Mouse (Mus musculus) limb, embryonic 11.5 days (tissue): Measurements from ENCODE around the gene Usp12. TPM values are rescaled to one million over a fixed set of nuclear protein-coding genes. Genes with fewer than 3 reads are reported as not detected.

ENCODE experiments used
- ATAC-seq: fragments of 200-750 bp; cut with Nextera tagmentation; 2 replicates; pipeline ENCODE4 v1.8.0; 2017; ENCODE audit warnings: low read depth; ENCODE audit not compliant: insufficient number of reproducible peaks, low FRiP score, low TSS enrichment
- DNase-seq: peaks from one replicate; pipeline ENCODE4 v3.0.0-alpha.2; 2015; ENCODE audit warnings: low spot score
- H3K27ac ChIP-seq: fragments of 300-500 bp; sonication (generic); replicated peaks from 2 replicates; pipeline ENCODE4 v1.5.1; 2014; ENCODE audit warnings: low read depth, mild to moderate bottlenecking, low read length
- H3K27me3 ChIP-seq: fragments of 300-500 bp; sonication (generic); 2 replicates; pipeline ENCODE4 v1.6.1; 2014; ENCODE audit warnings: mild to moderate bottlenecking, low read length, mixed read lengths; ENCODE audit not compliant: control insufficient read depth, insufficient read depth
- H3K36me3 ChIP-seq: fragments of 300-500 bp; sonication (generic); 2 replicates; pipeline ENCODE4 v1.6.1; 2014; ENCODE audit warnings: mild to moderate bottlenecking, low read length, moderate library complexity, mixed read lengths; ENCODE audit not compliant: control insufficient read depth, insufficient read depth
- H3K4me1 ChIP-seq: fragments of 300-500 bp; sonication (generic); 2 replicates; pipeline ENCODE4 v1.6.1; 2014; ENCODE audit warnings: low read length, mixed read lengths; ENCODE audit not compliant: control insufficient read depth, insufficient read depth
- H3K4me2 ChIP-seq: fragments of 300-500 bp; sonication (generic); 2 replicates; pipeline ENCODE4 v1.6.1; 2014; ENCODE audit warnings: low read depth, mild to moderate bottlenecking, moderate library complexity; ENCODE audit not compliant: severe bottlenecking
- H3K4me3 ChIP-seq: fragments of 300-500 bp; sonication (generic); 2 replicates; pipeline ENCODE4 v1.5.1; 2014; ENCODE audit warnings: low read depth, low read length
- H3K9ac ChIP-seq: fragments of 300-500 bp; sonication (generic); 2 replicates; pipeline ENCODE4 v1.6.1; 2014; ENCODE audit warnings: mild to moderate bottlenecking, low read length
- H3K9me3 ChIP-seq: fragments of 300-500 bp; sonication (generic); 2 replicates; pipeline ENCODE4 v1.6.1; 2016; ENCODE audit warnings: low read length; ENCODE audit not compliant: control insufficient read depth
- WGBS: fragments of 180-500 bp; shearing (Covaris S2); extraction: QIAGEN DNeasy Blood & Tissue Kit; methylation state at CpG from one replicate; pipeline ENCODE4 v1.1.7; 2014; 5-methylcytosine and 5-hydroxymethylcytosine counted together
- polyA plus RNA-seq: library from polyadenylated mRNA; unstranded; fragments of >200 nt; fragmentation: Nextera tagmentation; extraction: Ambion mirVana; gene quantifications from 2 replicates; pipeline ENCODE4 v1.2.1, GENCODE M21; 2014

The Usp12 gene
- polyA plus RNA-seq, 1 experiment from 2014 or later: 8.6 TPM

DNA sequence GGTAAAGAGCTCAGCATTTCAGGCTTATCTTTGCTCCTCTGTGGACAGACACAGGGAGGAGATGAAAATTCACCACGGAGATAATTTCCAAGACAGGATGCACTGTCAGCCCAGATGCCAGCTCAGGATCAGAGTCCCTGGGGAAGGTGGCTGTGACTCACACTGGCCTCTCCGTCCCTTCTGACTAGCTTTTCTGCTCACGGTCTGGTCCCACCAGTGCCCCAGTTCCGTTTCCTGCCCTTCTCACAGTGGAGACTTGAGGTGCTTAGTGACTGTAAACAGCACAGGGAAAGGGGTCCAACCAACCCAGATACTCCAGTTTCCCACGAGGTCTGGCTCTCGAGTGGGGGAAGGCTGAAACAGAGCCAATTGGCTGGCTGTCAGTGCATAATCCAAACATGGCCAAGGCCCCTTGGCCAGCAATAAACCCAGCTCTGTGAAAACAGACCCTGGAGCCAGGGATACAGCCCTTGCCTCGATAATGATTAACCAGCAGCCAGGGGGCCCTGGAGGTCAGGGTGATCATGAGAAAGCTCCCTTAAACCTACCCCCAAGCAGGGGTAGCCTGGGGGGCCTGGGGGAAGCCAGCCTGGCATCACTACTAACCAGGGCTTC lies 102.3 kb downstream of the Usp12 start:
- H3K27me3 ChIP-seq: no peaks in the 10 kb centered on the region
- H3K4me1 ChIP-seq: no peaks in the 10 kb centered on the region
- no peak overlapping the region for H3K9ac ChIP-seq
- no peaks in the 10 kb centered on the region for H3K9me3 ChIP-seq
- no peaks in the 10 kb centered on the region for H3K36me3 ChIP-seq
- H3K4me2 ChIP-seq: no peak overlapping the region
- H3K4me3 ChIP-seq: no peak overlapping the region
- no peak overlapping the region for H3K27ac ChIP-seq
- ATAC-seq (no peak), DNase-seq (no peak)
- 34% methylated on average over 7 of the region's 7 CpGs for WGBS

DNA sequence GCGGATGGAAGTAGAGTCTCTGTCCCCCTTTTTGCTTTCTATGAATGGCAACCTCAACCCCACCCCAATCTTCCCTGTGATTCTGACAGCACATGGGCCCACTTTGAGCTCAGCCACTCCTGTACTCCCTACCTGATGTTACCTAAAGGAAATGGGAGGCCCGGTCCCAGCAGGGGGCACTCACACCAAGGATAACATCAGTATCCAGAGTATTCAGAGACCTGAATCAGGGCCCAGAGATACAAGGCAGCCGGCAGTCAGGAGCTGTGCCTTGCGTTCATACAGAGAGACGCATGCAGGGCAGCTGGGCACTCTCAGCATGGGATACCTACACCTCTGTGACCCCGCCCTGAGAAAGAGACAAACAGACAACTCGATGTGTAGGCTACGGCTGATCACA lies 103.1 kb downstream of the Usp12 start:
- Histone ChIP-seq H3K27ac (no peak overlapping the region), H3K4me3 (no peak overlapping the region), H3K27me3 (no peaks in the 10 kb centered on the region), H3K9me3 (no peaks in the 10 kb centered on the region), H3K9ac (no peak overlapping the region), H3K36me3 (no peaks in the 10 kb centered on the region), H3K4me2 (no peak overlapping the region), H3K4me1 (no peaks in the 10 kb centered on the region)
- DNase-seq (no peak), ATAC-seq (no peak)
- WGBS: 63% methylated on average over 8 of the region's 8 CpGs

DNA sequence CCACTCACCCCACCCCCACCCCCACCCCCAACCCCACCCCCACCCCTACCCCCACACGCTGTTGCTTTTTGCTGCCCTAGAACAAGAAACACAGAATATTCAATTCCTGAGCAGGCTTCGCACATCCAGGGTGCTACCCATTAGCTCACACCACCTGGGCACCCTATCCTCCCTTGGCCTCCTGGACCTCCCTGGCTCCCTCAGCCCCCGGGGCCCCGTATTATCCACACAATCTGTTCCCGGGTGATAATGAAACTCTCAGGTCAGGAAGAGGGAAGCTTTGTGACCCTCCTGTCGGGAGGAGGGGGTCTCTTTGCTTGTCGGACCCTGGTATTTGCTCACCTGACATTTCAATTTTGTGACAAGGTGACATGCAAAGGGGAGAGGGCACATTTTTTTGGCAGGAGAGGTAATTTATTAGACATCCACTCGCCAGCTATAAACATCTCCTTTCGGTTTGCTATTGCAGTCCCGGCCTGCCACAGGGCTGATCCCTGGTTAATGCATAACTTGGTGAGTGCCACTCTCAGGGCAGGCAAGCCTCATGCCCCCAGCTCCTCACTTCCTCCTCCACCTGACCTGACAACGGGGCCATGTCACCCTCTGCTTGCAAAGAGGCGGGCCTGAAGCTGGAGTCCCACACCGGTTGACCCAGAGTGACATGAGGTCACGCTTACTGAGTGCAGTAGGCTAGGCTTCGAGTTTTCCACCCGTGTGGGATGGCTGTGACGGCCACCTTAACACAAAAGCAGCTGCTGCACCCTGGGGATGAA lies 107.1 kb downstream of the Usp12 start:
- no peaks in the 10 kb centered on the region for H3K4me1 ChIP-seq

DNA sequence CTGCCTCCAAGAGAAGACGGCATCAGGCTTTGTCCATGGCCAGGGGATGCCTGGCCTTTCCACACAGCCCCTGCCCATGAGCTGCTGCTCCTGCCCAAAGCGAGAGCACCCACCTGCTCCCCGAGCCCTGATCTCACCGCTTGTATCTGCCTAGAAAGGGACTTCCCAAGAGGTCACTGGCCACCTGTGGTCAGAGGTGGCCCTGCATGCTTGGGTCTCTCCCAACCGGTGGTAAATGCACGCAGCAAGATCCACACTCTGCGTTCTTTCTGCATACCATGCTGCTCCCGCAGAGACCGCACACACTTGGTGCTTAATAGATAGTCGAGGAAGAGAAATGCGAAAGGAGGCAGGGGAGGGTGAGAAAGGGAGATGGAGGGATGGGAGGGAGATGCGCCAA lies 107.9 kb downstream of the Usp12 start:
- no peak for DNase-seq

More for the DNA sequence above, 107.1 kb downstream of the Usp12 start:
- no peak overlapping the region for H3K4me3 ChIP-seq
- H3K27me3 ChIP-seq: 0 out of 2 replicates have a peak, but pooled peaks cover 2% of the 10 kb centered on the region
- no peak overlapping the region for H3K4me2 ChIP-seq
- WGBS: 58% methylated on average over 16 of the region's 17 CpGs
- ATAC-seq (no peak), DNase-seq (no peak)
- no peak overlapping the region for H3K27ac ChIP-seq
- no peaks in the 10 kb centered on the region for H3K9me3 ChIP-seq
- no peak overlapping the region for H3K9ac ChIP-seq
- no peaks in the 10 kb centered on the region for H3K36me3 ChIP-seq

More for the DNA sequence above, 107.9 kb downstream of the Usp12 start:
- Histone ChIP-seq H3K4me2 (no peak overlapping the region), H3K9me3 (no peaks in the 10 kb centered on the region), H3K4me1 (no peaks in the 10 kb centered on the region), H3K27ac (no peak overlapping the region), H3K9ac (no peak overlapping the region), H3K36me3 (no peaks in the 10 kb centered on the region), H3K27me3 (0 out of 2 replicates have a peak, but pooled peaks cover 3% of the 10 kb centered on the region), H3K4me3 (no peak overlapping the region)
- ATAC-seq: no peak
- WGBS: 88% methylated on average over 12 of the region's 12 CpGs

Other genes starting within 250 kb of the Usp12 start
- gene Gm3415, start 238.9 kb downstream of the Usp12 start, polyA plus RNA-seq: not detected in 2 replicates
- 0.19 TPM in 1 of 2 replicates, not detected in the other for gene Gpr12, start 209.8 kb downstream of the Usp12 start, polyA plus RNA-seq
- gene Rpl21, start 37.9 kb upstream of the Usp12 start, polyA plus RNA-seq: 596 and 605 TPM in 2 replicates
- gene Rasl11a, start 50.1 kb upstream of the Usp12 start, polyA plus RNA-seq: 23.5 and 23.9 TPM in 2 replicates
- 121 and 122 TPM in 2 replicates for gene Gtf3a, start 153.7 kb upstream of the Usp12 start, polyA plus RNA-seq
- 23.4 and 25.8 TPM in 2 replicates for gene Mtif3, start 168.8 kb upstream of the Usp12 start, polyA plus RNA-seq